Mouse (Mus musculus): ENCODE data around the gene Cacnb2. TPM values are rescaled to one million over a fixed set of nuclear protein-coding genes. Genes with fewer than 3 reads are reported as not detected.

Gene Cacnb2
- polyA plus RNA-seq, 1 experiment from 2014 or later = 2.7 TPM

DNA sequence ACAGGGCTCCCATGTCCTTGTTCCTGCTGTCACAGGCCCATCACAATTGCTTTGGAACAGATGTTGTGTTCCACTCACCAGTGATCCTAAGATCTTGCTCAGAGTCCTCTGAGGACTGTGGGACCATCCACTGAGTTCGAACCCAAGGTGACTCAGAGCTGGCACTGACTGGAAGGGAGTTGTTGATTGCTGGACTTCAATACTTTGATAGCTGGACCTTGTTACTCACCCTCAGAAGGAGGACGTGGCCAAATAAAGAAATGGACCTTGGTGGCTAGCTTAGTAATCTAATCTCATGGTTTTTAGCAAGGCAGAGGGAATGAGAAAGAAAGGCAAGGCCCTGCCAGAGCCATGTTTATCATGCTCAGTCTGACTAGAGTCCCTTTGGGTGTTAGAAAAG, 218.1 kb downstream of the Cacnb2 start:
- Histone ChIP-seq H3K27ac (no peak overlapping the region), H3K36me3 (replicated peaks) (no peaks in the 10 kb centered on the region), H3K4me1 (peaks cover 22% of the 10 kb centered on the region), H3K27me3 (ENCODE audit: poor library complexity, severe bottlenecking) (no peaks in the 10 kb centered on the region), H3K4me3 (no peak overlapping the region), H3K9me3 (no peaks in the 10 kb centered on the region)
- WGBS = 88% methylated on average over 2 of the region's 2 CpGs
- DNase-seq (ENCODE audit: extremely low spot score, low spot score) = no peak

DNA sequence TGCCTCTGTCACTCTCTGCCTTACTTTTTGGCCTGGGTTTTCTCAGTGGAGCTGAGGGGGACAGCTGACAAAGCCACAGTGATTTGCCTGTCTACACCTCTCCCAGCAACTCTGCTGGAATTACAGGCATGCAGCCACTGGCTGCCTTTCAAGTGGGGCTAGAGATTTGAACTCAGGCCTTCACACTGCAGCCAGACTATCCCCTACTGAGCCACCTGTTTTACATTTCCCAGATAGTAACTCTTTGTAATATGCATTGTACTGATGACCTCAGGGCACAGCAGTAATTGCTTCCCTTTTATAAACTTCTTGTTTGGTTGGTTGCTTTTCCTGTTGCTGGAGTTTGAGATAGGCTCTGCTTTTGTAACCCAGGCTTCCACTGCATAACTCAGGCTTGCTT, 220.2 kb downstream of the Cacnb2 start:
- Histone ChIP-seq H3K9me3 (no peaks in the 10 kb centered on the region), H3K27ac (no peak overlapping the region), H3K36me3 (replicated peaks) (no peaks in the 10 kb centered on the region), H3K4me3 (no peak overlapping the region), H3K27me3 (ENCODE audit: poor library complexity, severe bottlenecking) (no peaks in the 10 kb centered on the region), H3K4me1 (peaks cover 22% of the 10 kb centered on the region)
- no peak for DNase-seq (ENCODE audit: extremely low spot score, low spot score)

DNA sequence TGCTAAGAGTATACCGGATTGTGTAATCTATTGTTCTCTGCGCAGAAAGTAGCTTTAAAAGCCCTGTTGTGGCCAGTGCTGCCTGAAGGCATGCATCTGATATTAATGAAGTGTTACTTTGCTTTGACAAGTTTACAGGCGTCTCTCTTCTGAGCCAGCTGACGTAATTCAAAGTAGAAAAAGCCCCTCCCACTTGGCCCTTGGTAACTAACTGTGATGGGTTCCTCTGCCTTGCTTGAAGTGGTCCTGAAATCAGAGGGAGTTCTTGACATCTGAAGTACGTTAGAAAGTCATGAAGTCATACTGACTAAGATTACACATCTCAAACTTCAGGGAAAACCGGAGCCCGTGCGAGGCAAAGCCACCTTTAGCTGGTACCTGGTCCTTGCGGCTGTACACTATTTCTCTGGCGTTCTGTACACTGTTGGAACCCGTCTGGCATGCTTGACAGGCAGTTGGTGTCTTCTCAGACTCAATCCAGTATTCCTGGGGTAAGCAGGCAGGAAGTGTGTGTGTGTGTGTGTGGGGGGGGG, 221.0 kb downstream of the Cacnb2 start:
- 0 out of 2 replicates have a peak overlapping the region, but pooled peaks have one; percentile 26 for H3K27ac ChIP-seq
- peaks cover 22% of the 10 kb centered on the region for H3K4me1 ChIP-seq
- DNase-seq (ENCODE audit: extremely low spot score, low spot score) = no peak
- no peaks in the 10 kb centered on the region for H3K36me3 ChIP-seq (replicated peaks)
- 66% methylated on average over 11 of the region's 11 CpGs for WGBS
- H3K9me3 ChIP-seq = no peaks in the 10 kb centered on the region
- no peak overlapping the region for H3K4me3 ChIP-seq
- no peaks in the 10 kb centered on the region for H3K27me3 ChIP-seq (ENCODE audit: poor library complexity, severe bottlenecking)

DNA sequence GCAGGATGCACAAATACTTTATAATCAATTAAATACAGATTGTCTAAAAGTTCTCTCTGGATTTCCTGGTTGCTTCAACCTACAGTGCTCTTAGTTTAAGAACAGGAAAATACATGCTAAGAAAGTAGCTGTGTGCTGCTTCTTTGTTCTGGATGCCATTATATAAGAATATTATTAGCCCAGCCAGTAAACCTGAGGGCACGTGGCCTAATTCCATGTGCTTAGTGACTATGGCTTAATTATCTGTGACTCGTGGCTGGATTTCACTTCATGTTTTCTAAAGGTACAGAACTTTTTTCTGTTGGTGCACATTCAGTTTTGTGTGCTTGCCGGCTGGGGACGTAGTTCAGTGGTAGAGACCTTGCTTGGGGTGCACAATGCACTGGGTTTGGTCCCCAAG, 222.3 kb downstream of the Cacnb2 start:
- no peaks in the 10 kb centered on the region for H3K36me3 ChIP-seq (replicated peaks)
- peaks cover 22% of the 10 kb centered on the region for H3K4me1 ChIP-seq
- H3K4me3 ChIP-seq = no peak overlapping the region
- H3K9me3 ChIP-seq = no peaks in the 10 kb centered on the region
- no peaks in the 10 kb centered on the region for H3K27me3 ChIP-seq (ENCODE audit: poor library complexity, severe bottlenecking)
- 46% methylated on average over 4 of the region's 4 CpGs for WGBS
- no peak overlapping the region for H3K27ac ChIP-seq
- no peak for DNase-seq (ENCODE audit: extremely low spot score, low spot score)

DNA sequence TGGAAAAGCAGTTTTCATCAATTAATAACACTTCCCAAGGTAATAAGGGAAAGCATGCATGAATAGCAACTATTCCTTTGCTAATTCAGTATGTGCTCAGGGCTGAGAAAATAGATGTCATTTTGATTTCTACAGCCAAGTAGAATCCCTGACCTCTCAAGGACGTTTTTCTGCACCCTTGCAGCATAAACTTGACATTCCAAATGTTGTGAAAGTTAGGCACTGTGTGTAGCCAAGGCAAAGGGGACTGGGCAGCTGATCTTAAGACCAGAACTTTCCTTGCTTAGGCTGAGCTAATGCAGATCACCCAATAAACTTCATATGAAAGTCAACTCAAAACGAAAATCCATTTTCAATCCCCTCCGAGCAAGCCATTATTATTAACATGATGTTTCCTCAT, 226.6 kb downstream of the Cacnb2 start:
- H3K27me3 ChIP-seq (ENCODE audit: poor library complexity, severe bottlenecking) = no peaks in the 10 kb centered on the region
- DNase-seq (ENCODE audit: extremely low spot score, low spot score) = no peak
- WGBS = 76% methylated on average over 3 of the region's 3 CpGs

DNA sequence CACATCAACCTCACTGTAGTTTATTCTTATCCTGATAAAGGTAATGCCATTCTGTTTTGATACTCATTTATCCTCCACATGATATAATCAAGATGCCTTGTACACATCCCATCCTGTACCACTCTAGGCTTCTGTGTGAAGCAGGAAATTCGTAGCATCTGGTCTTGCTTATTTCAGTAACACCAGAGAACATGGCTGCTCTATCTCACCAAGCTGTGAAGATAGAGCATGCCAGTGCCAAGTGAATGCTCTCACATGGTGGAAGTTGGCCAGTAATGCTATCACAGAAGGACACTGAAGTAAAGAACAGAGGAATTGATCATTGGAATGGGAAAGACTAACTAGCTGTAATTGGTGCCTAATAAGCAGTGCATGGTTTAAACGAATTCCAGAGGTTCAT, 228.4 kb downstream of the Cacnb2 start:
- no peak overlapping the region for H3K4me3 ChIP-seq
- H3K36me3 ChIP-seq (replicated peaks) = no peaks in the 10 kb centered on the region
- no peaks in the 10 kb centered on the region for H3K9me3 ChIP-seq
- no peaks in the 10 kb centered on the region for H3K27me3 ChIP-seq (ENCODE audit: poor library complexity, severe bottlenecking)
- H3K27ac ChIP-seq = no peak overlapping the region
- no peak for DNase-seq (ENCODE audit: extremely low spot score, low spot score)
- H3K4me1 ChIP-seq = no peaks in the 10 kb centered on the region; the same call in 1 of the 2 replicates
- WGBS = 77% methylated on average over 2 of the region's 2 CpGs

More for the DNA sequence above, 226.6 kb downstream of the Cacnb2 start:
- Histone ChIP-seq H3K4me3 (no peak overlapping the region), H3K4me1 (peaks cover 7% of the 10 kb centered on the region), H3K36me3 (replicated peaks) (no peaks in the 10 kb centered on the region), H3K27ac (no peak overlapping the region), H3K9me3 (no peaks in the 10 kb centered on the region)

DNA sequence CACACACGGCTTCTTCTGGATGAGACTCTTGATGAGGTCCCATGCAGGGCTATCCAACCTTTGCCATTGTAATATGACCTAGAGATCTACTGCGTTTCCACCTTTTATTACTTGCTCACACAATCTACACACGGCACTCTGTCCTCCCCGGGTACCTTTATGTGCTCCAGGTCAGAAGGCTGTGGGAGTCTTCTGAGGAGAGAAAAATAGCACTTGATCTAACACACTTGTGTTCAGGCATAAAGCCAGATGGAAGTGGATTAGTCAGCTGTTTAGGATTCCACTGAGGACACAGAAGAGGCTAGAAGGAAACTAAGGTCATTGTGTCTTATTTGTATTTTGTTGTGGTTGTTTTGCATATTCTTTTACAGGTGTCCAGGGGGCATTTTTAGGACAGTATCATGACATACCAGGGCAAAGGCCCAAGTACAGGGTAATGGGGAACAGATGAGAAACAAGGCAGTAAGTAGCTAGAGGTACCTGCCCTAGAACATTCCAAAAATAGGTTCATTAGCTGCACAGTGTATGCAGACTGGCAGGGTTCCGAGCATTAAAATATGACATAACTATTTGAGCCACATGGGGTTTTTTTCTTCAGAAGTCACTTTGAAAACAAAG, 231.9 kb downstream of the Cacnb2 start:
- 89% methylated on average over 5 of the region's 5 CpGs for WGBS
- Histone ChIP-seq H3K4me3 (no peak overlapping the region), H3K36me3 (replicated peaks) (no peaks in the 10 kb centered on the region), H3K27me3 (ENCODE audit: poor library complexity, severe bottlenecking) (no peaks in the 10 kb centered on the region), H3K27ac (no peak overlapping the region), H3K4me1 (no peaks in the 10 kb centered on the region), H3K9me3 (no peaks in the 10 kb centered on the region)
- DNase-seq (ENCODE audit: extremely low spot score, low spot score) = no peak

DNA sequence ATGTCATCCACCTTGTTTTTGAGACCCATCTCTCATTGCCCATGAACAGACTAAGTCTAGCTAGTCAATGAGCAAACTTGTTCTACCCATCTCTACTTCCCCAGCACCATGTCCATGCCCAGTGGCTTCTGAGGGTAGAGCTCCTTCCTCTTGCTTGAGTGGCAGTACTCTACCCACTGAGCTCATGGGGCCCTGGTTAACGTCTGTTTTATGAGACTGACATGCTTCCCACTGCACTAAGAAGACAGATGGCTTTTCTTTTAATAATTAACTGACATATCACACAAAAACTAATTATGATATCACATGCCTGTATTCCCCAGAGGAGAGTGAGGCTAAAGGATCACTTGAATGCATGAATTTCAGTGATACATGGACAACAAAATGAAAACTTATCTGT, 238.4 kb downstream of the Cacnb2 start:
- H3K9me3 ChIP-seq = no peaks in the 10 kb centered on the region
- H3K27me3 ChIP-seq (ENCODE audit: poor library complexity, severe bottlenecking) = no peaks in the 10 kb centered on the region
- 79% methylated on average over 1 of the region's 1 CpGs for WGBS
- H3K4me1 ChIP-seq = no peaks in the 10 kb centered on the region
- no peak overlapping the region for H3K4me3 ChIP-seq
- no peak for DNase-seq (ENCODE audit: extremely low spot score, low spot score)
- H3K27ac ChIP-seq = no peak overlapping the region
- H3K36me3 ChIP-seq (replicated peaks) = no peaks in the 10 kb centered on the region

DNA sequence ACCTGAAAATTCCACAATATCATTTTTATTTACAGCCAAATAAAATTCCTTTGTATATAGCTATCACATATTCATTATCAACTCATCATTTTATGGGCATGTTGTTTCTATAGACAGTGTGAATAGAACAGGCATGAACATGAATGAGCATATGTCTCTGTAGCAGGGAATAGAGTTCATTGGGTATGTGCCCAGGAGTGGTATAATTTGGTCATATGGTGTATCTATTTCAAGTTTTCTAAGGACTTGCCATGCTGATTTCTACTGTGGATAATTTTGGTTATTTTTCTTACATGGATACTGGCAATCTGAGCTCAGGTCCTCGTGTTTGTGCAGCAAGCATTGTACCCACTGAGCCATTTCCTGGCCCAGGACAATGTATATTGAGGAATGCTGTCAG, 243.8 kb downstream of the Cacnb2 start:
- H3K27ac ChIP-seq = no peak overlapping the region
- no peak overlapping the region for H3K4me3 ChIP-seq
- no peak for DNase-seq (ENCODE audit: extremely low spot score, low spot score)
- H3K36me3 ChIP-seq (replicated peaks) = no peaks in the 10 kb centered on the region
- no peaks in the 10 kb centered on the region for H3K27me3 ChIP-seq (ENCODE audit: poor library complexity, severe bottlenecking)
- 80% methylated on average over 1 of the region's 1 CpGs for WGBS
- H3K9me3 ChIP-seq = no peaks in the 10 kb centered on the region
- peaks cover 11% of the 10 kb centered on the region; the same call in 1 of the 2 replicates for H3K4me1 ChIP-seq

DNA sequence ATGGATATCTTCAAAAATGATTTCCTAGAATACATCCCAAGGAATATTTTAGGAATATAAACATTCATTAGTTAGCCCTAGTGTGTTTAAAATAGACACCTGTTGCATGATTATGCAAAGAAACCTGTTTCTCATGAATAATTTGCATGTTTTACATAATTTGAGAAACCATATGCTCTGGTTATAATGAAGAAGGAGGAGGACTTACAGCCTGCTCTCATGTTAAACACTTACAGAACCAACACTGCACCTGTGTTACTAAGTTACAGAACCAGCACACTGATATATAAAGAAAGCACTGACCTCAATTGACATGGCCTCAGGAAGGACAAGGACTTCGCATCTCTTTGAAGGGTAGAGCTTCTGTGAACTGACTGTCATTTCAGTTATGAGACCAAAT, 244.3 kb downstream of the Cacnb2 start:
- Histone ChIP-seq H3K9me3 (no peaks in the 10 kb centered on the region), H3K36me3 (replicated peaks) (no peaks in the 10 kb centered on the region), H3K27me3 (ENCODE audit: poor library complexity, severe bottlenecking) (no peaks in the 10 kb centered on the region), H3K27ac (no peak overlapping the region), H3K4me3 (no peak overlapping the region), H3K4me1 (peaks cover 11% of the 10 kb centered on the region; the same call in 1 of the 2 replicates)
- no peak for DNase-seq (ENCODE audit: extremely low spot score, low spot score)
- WGBS = 98% methylated on average over 1 of the region's 1 CpGs

DNA sequence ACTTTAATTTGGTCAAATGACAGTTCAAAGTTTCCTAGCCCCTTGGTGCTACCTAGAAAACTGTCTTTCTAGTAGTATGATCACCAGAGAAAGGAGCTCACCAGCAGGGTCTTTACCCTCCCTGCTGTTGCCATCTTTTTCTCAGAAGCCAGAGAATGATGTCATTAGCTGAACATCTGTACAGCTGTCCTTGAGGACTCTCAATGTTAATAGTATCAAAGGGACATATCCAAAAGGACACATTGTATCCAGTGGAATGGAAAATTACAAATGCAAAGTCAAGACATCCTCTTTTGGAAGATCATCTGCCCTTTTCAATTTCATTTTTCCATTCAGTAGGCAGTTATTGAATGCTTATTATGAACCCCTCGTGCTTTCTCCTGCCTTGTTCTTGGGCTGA, 247.9 kb downstream of the Cacnb2 start:
- Histone ChIP-seq H3K4me3 (no peak overlapping the region), H3K36me3 (replicated peaks) (no peaks in the 10 kb centered on the region), H3K27ac (no peak overlapping the region), H3K27me3 (ENCODE audit: poor library complexity, severe bottlenecking) (no peaks in the 10 kb centered on the region), H3K9me3 (no peaks in the 10 kb centered on the region), H3K4me1 (peaks cover 11% of the 10 kb centered on the region; the same call in 1 of the 2 replicates)
- WGBS = 85% methylated on average over 1 of the region's 1 CpGs
- no peak for DNase-seq (ENCODE audit: extremely low spot score, low spot score)

DNA sequence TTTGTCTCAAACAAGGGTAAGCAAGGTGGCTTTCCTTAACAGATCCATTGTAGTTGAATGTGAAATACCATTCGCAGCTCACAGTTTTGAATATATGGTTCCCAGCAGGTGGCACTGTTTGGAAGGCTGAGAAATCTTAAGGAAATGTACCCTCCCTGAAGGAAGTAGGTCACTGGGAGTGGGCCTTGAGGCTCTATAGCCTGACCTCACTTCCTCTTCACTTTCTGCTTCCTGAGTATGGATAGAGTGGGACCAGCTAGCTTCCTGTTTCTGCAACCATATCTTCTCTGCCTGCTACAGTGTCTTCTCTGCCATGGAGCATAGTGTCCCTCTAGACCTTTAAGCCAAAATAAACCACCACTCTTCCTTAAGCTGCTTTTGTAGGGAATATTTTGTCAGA, 248.5 kb downstream of the Cacnb2 start:
- Histone ChIP-seq H3K4me3 (no peak overlapping the region), H3K36me3 (replicated peaks) (no peaks in the 10 kb centered on the region), H3K9me3 (no peaks in the 10 kb centered on the region), H3K27ac (no peak overlapping the region), H3K4me1 (peaks cover 11% of the 10 kb centered on the region; the same call in 1 of the 2 replicates), H3K27me3 (ENCODE audit: poor library complexity, severe bottlenecking) (no peaks in the 10 kb centered on the region)
- 89% methylated on average over 1 of the region's 1 CpGs for WGBS
- DNase-seq (ENCODE audit: extremely low spot score, low spot score) = no peak

DNA sequence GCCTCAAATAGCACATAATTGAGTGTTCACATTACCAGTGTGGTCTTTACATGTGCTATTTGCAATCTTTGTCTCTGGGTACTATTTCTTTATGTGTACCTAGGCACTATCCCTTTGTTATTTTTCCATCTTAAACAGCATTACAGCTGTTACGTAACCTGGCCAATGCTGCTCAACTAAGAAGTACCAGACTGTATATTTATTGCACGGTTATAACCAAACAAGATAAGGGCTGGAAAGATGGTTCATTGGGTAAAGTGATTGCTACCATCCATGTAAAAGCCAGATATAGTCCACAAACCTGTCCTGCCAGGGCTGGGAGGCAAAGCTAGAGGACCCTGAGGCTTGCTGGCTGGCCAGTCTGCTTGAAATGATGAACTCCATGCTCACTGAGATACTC, 251.2 kb downstream of the Cacnb2 start:
- 94% methylated on average over 2 of the region's 2 CpGs for WGBS
- Histone ChIP-seq H3K27me3 (ENCODE audit: poor library complexity, severe bottlenecking) (no peaks in the 10 kb centered on the region), H3K27ac (no peak overlapping the region), H3K9me3 (no peaks in the 10 kb centered on the region), H3K36me3 (replicated peaks) (no peaks in the 10 kb centered on the region), H3K4me3 (no peak overlapping the region), H3K4me1 (peaks cover 4% of the 10 kb centered on the region; the same call in 1 of the 2 replicates)
- DNase-seq (ENCODE audit: extremely low spot score, low spot score) = no peak

DNA sequence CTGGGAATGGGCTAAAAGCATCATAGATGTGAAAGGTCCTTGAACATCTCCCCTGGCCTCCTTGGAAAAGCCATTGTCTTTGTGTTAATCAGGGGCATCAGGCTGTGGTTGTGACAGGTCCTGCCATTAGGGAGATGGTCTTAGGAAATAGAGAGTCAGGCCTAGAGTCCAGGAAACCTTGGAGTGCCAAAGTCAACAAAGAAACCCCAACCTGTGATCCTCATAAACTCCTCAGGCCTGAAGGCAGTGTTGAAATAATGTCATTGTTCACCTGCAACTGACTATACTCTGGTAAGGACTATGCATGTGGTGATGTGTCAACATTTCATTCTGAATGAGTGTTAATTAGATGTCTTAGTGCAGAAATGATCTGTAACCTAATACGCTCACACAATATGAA, 255.4 kb downstream of the Cacnb2 start:
- Histone ChIP-seq H3K4me1 (peaks cover 18% of the 10 kb centered on the region), H3K9me3 (no peaks in the 10 kb centered on the region), H3K27me3 (ENCODE audit: poor library complexity, severe bottlenecking) (no peaks in the 10 kb centered on the region), H3K27ac (no peak overlapping the region), H3K36me3 (replicated peaks) (no peaks in the 10 kb centered on the region), H3K4me3 (no peak overlapping the region)
- 98% methylated on average over 1 of the region's 1 CpGs for WGBS
- no peak for DNase-seq (ENCODE audit: extremely low spot score, low spot score)

Measured in forebrain, embryonic 10.5 days (tissue).